Mouse (Mus musculus): Measurements from ENCODE around the gene Dcpp1.

DNA sequence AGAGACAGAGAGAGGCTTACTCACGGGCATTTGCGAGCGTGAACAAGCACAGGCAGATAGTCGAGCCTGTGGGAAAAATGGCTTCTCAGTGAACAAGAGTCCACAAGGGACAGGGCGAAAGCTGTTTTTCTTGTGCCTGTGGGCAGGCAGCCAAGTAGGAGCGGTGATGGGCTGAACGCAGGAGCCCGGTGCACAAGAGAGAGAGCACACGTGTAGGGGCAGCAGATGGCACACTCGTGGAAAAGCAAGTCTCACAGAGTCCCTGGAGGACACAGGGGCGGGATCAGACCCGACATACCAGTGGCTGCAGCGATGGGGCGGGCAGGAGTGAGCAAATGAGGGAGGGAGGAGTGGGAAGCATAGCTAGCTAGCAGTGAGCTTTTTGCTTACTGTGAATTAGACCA is 44.4 kb downstream of the Dcpp1 start:
- 0 out of 2 replicates have a peak, but pooled peaks have one; percentile 9 for TF ChIP-seq POLR2A (IDR thresholded peaks at IDR 0.05; ENCODE audit: borderline replicate concordance, extremely low read depth, insufficient read depth, insufficient read length, poor library complexity, severe bottlenecking)
- no peak for TF ChIP-seq CTCF (IDR thresholded peaks at IDR 0.05; ENCODE audit: borderline replicate concordance, extremely low read depth, insufficient read depth, insufficient read length)
